Mouse (Mus musculus) spleen, postnatal 36 days (tissue): ENCODE measurements at regions not wholly inside any gene's neighbourhood (a gene's known extent, or its start where the extent isn't known, plus 50 kb on each side); places are given as distances from the start of the nearest gene placed in this dataset.

Source experiments
- DNase-seq, 2 experiments: peaks; one replicate each; pipeline ENCODE4 v3.0.0; 2022; ENCODE audit warnings: low spot score in 2 of 2, mixed read lengths in 1 of 2

DNA sequence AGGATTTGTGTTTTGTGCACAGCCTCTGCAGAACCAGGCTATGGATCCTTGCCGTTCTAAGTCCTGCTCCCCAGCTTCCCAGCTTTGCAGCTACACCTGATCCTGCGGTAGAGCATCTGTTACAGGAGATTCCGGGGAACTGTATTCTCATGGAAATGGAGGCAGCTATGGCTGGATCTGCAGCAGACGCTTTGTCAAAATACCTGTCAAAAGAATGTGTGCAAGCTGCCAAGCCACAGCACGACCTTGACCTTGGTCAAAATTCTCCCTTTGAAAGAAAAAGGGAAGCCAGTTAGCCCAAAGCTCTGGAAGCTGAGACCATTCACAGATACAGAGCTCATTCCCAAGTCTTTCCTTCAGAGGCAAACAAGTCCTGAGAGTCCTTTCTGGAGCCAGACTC lies 255.3 kb downstream of the Med13l start:
- DNase-seq, result no peak

DNA sequence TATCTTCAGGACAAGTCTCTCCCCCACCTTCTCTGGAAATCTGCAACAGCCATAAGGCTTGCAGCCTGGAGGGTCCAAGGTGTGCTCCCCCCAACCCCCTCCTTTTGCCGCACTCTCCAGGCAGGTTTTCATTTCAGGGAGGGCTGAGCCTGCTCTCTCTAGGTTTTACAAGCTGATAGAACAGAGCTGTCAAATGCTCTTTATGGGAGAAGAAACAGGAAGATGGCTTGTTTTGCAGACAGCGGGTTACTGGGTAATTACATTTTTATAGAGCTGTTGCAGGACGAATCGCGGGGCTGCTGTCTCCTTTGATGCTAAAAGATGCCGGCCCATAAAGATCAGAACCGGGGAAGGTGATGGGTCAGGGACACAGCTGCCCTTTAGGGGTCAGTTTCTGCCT lies 257.8 kb downstream of the Med13l start:
- DNase-seq, result no peak

DNA sequence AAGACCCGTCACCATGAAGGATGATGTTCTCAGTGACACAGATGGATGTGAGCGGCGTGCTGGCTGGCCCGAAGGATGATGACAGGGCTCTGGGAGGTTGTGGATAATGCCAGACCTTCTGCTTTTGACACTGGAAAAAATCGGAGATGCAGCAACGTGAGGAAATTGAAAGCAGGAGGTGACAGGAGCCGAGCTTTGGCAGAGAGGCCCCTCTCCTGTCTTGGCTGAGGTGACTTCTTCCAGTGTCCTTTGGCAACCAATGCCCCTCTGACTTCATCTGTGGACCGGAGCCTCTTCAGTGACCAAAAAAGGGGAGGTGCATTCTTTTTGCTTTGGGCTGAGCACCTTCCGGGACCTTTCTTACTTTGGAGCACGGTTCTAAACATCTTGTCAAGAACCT lies 264.3 kb downstream of the Med13l start:
- DNase-seq, result no peak

DNA sequence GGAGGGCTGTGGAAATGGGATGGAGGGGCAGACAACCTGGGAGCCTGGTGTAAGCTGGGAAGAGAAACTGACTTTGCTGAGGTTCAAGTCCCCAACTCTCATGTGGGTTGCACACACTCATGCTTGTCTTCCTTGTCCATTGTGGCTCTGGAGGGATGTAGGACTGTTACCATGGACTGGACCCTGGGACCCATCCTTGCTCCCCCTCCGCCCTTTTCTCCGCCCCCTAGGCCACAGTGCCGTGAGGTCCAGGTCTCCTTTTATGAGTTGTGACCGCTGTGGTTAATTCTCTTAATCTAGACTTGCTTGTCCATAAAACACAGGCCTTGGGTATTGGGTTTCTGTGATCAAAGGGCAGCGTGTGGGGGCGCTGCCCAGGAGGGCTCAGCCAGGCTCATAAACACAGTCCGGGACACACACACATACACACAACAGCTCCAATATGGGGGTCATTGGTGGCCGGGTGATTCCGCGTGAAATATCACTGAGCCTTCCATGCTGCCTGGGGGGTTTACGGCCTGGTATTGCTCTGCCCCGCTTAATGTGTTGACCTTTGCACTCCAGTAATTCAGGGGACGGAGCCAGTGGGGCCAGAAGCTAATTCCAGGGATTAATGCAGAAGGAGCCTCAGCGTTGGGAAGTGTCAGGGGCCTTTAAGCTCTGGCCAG lies 268.7 kb downstream of the Med13l start:
- DNase-seq, result no peak

DNA sequence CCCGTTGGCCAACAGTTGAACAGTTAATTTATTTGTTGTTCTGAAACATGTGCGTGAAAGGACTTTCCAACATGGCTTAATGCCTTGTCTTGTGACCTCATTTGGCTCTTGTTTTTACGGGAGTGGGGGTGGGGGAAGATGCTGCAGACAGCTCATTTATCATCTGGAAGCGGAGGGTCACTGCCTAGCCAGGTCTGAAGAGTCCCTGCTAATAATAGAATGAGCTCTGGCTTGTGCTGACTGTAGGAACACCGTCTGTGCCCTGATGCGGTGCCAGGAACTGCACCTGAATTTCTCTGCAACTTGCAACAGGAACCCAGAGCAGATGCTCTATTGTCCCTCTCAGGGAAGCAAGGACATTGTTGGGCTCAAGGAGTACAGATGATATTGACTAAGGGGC lies 272.2 kb downstream of the Med13l start:
- DNase-seq, result no peak

DNA sequence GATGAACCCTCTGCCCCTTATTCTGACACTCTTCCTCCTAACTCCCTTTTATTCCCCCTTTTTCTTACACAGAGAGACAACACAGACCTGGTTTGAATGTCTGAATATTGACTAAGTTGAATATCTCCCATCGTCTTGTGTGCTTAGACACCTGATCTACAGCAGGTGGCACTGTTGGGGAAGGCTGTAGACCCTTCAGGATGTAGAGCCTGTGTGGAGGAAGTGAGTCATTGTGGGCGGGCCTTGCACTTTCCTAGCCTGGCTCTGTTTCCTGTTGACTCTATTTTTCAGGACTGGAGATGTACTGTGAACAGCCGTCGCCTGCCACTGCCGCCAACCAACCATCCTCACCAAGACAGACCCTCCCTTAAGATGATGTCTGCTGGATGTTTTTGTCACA lies 273.6 kb downstream of the Med13l start:
- DNase-seq, result no peak

DNA sequence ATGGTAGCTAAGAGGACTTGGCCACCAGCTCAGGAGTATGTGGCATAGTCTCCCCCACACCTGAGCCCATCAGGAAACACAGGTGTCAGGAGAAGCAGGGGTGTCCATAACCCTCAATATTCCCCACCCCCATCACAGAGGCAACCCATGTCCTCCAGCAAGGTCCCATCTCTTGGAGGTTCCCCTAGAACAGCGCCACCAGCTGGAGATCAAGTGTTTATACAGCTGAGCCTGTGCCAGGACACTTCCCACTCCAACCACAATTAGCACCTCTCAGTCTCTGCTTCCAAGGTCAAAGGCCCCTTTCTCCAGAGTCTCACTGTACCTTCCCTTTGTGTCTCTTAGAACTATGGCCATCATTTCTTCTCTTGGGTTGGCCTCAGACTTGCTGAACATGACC lies 276.5 kb downstream of the Med13l start:
- no peak for DNase-seq

DNA sequence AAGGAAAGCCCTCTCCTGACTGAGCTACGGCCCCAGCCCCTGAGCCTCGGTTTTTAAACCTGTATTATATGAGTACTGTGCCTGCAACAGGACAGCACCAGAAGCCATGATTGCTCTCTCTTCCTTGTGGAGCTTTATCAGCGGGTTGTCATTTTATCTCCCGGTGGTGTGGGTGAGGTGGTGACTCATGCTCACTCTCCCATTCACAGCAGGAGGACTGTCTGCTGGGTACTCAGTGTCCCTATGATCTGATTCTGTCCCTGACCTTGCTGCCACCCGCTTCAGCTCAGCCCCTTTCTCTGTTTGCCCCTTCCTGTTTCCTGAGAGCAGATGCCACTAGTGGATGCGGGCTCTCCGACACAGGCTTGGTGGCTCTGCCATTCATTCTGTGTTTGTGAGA lies 277.9 kb downstream of the Med13l start:
- DNase-seq, result no peak

DNA sequence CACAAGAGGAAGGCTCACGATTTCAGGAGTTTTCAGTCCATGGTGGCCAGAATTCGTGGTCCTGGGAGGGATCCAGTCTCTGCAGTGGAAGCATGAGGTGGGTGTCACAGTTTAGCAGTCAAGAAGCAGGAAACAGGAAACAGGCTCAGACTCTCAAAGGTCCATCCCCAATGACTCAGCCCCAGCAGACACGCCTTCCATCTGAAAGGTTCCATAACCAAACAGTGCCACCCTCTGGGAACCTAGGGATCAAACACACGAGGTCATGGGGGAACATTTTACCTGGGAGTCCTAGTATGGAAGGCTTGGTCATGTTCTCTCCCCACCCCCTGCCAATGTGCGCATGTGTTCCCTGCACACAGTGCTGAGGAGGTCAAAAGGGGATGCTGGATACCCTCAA lies 279.4 kb downstream of the Med13l start:
- DNase-seq, result no peak

DNA sequence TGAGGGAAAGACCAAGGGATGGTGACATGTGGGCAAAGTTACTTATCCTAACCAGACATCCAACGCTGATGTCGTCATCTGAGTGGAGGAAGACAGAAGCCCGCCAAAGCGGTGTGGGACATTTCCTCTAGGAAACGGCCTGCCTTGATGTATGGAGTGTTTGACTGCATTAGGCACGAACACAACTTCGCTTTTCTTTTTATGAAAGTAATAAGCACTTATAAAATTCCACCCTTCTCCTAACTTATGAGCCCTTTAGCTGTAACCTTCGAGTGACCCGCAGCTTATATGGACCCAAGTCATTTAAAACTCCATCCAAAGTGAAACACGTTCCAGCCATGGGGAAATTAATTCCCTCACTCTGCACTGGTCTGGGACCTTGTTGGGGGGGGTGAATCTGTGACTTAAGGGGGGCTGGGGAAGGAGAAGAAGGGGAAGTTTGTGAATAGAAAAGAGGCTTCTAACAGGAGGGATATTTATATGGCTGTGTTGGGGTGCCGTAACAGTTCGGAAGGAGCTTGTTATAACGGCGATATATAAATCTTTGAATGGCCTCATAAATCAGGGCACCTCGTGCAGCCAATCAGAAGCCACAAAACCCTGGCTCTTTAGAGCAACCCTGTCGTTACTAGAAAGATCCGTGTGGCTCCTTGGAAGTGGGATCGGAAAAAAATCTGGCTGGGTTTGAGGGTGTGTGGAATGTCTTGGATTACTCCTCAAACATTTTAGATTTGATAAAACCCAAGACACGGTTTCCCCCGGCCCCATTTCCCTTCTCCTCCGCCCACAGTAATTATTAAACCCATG lies 280.9 kb downstream of the Med13l start:
- no peak for DNase-seq

DNA sequence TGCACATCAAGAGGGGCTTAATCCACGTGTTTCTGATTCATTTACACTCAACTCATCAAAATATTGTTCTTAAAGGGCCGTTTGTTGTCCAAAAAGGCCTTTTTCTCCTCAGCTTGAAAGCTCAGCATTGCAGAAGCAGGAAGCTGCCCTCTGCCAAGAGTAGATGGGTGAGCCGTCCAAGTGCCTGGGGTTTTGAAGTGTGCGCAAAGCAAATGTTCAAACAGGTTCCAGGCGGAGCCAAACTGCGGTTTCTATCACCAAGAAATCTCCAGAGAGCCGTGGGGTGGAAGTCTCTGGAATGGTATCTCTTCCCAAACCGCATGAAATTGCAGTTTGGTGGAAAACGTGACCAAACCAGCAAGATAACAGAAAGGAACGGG lies 281.5 kb downstream of the Med13l start:
- DNase-seq, result no peak

DNA sequence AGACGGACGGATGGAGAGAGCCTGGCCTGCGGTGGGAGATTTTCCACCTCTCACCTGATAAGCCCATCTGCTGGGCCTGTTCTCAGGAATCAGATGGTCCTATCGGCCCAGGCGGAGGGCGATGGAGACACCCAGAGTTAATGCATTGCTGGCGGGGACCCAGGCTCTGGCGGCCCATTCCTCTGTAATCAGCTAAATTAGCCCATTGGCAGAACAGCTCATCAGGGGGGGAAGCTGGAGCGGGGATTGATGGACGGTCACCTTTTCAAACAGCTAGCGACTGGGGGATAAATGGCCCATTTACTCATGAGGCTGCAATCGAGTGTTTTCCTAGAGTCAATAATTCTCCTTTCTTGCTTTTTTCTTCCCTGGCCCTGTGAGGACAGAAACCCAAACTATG lies 296.5 kb downstream of the Med13l start:
- no peak for DNase-seq

DNA sequence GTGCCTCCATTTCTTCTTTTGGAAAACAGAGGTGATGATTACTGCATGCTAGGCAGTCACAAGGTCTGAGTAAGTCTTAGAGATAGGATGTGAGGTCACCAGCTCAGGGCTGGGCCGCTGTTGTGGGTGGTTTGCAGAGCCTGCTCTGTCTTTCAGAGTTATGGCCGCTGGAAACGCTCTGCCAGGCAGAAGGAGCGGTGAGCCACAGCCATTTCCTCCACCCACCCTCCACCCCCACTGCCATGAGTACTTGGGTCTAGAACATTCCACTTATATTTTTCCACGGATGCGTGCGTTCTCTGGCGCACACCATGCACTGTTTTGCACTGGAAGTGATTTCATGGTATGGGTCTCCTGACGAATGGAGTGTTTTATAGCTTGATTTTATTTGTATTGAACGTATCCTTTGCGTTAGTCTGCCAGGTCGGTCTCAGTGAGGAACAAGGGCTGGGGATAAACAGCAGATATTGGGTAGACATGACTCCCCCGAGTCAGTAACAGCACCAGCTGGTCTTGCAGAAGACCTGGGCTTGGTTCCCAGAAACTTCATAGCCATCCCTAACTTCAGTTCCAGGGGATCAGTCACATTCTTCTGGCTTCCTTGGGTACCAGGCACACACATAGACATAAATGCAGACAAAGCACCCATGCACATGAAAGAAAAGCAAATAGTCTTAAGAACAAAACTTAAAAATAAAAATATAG lies 300.8 kb downstream of the Med13l start:
- no peak for DNase-seq

DNA sequence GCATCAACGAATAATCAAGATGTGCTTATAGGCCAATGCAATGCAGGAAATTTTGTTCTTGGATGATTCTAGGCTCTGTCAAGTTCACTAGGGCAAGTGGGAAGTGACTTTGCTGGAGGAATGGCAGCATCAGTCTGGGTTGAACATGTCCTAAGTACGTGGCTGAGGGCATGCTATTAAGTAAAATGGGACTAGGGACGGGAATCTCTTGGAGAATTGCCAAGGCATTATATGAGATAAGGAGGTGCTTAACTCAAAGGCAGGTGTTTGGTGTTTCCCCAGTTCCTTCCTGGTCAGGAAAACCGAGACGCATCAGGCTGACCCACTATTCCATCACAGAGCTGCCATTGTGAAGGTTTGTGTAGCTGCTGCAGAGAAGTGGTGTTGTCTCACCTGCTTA lies 307.0 kb downstream of the Med13l start:
- DNase-seq, result no peak

DNA sequence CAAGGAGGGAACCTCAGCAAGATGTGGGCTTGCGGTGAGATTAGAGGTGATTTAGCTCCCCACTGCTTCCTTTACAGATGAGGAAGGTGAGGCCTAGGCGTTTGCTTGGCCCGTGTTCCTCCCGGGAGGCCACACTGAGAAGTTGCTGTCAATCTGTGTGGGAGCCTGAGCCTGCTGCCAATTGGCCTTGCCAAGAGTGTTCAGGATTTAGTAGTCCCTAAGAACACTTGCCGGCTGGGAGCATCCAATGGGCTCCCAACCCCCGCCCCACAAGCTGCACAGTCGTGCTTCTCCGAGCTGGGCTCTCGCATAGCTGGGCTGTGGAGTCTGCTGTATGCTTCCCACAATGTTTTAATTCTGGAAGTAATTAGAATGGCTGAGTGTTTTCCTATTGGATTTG lies 308.9 kb downstream of the Med13l start:
- no peak for DNase-seq

DNA sequence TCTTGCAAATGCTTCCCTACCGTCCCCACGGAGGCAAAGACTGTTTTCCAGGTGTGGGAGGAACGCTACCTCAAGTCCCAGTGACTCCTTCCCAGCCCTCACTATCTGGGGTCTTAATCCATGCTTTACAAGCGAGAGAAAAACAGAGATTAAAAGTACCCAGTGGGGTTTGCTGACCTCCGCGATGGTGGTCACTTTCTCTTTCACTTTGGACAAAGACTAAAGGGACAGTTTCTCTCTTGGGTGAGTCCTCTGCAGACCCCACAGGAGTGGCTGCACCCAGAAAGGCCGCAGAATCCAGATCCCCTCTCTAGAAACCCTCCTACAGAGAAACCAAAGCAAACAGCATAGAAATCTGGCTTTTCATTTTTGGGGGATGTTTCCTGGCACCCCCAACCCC lies 313.4 kb downstream of the Med13l start:
- DNase-seq, result no peak

DNA sequence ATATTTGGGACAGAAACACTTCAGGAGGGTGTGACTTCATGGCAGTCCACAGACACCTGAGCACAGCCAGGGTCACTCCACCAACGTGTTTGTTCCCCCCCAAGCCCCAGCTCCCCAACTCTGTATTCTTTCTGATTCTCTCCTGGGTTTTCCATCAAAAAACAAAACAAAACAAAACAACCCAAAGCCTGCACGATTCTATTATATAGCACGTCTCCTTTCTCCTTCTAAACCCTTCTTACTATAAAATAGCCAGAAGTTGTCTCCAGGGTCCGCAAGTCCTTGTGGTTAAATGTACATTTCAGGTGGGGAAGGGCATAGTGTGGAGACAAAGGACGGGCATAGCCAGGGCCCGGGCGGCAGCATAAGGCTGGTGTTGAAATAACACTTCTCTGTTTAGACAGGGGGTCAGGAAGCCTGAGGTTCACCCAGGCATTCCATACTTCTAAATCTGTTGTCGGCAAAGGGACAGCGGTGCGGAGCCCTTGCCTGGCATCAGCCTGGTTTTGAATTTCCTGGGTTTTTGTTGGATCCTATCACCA lies 314.7 kb downstream of the Med13l start:
- DNase-seq, result no peak

DNA sequence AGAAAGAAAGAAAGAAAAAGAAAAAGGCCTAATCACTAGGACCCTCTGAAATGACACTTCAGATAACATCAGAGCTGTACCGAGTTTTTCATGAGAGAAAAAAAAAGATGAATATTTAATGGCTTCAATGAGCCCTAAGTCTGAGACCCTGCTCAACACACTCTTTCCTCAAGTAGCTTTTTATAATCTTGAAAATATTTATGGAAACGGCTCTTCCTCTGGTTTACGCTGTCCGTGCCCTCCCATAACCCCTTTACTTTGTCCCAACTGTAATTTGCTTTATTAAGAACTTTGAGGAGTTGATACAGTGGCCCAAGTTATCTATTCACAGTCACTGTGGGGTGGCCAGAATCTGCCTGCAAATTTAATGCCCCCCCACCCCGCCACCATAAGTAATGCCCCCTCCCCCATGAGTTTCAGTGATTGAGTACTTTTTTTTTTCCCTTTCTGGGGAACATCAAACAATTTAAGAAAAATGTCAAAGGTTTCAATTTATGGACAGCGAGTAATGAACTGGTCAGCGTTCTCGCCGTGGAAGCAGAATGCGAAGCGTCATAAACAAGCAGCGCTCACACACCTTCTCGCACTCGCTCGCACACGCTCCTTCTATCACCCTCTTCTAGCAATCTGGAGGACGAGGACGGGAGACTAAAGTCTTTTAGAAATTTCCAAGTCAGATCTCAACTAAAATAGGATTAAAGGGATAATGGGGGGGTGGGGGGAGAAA lies 316.3 kb downstream of the Med13l start:
- no peak for DNase-seq

DNA sequence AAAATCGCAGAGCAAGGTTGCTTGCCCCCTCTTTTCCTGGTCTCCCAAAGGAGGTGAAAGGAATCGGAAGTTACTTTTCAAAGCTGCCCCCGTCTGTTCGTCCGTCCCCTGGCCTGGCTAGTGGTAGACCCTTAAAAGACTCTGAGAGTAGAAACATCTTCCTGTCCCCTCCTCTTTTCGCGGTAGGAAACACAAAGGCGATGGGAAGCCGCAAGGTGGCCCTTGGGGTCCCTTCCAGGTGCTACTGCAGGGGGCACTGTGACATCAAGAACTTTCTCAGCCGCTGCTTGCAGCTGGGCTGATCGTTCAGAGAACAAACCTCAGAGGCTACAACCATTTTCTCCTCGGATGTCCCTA lies 316.8 kb downstream of the Med13l start:
- DNase-seq, result no peak

DNA sequence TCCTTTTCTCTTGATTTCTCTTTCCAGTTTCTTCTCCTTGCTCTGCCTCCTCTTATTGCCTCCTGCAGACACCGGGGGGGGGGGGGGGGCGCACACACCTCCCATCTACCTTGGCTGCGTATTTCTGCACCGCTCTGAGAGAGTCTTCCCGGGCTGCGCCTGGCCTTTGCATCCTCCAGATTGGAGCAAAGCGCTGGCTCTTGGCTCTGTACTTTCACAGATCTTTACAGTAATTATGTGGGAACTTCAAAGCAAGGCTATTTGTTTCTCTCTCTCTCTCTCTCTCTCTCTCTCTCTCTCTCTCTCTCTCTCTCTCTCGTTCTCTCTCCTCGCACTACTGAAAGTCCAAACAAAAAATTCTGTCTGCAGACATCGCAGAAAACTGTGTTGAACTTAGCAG lies 317.4 kb downstream of the Med13l start:
- DNase-seq, result no peak

DNA sequence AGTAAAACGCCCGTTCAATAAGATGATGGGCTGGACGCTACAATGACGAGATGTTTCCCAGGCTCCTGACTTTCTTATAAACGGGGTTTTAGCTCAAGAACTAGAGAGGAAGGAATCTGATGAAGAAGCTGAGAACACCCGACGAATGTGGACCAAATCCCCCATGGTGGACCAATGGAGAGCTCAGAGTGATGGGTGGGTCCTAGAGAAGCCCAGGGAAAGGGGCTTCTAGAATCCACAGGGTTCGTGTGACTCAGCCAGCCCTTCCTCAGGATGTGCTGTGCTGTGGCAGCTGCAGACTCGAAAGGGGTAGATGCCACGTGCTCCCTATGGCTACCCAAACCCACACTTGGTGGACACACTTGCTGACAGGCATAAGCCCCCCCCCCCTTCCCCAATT lies 318.2 kb downstream of the Med13l start:
- DNase-seq, result no peak

DNA sequence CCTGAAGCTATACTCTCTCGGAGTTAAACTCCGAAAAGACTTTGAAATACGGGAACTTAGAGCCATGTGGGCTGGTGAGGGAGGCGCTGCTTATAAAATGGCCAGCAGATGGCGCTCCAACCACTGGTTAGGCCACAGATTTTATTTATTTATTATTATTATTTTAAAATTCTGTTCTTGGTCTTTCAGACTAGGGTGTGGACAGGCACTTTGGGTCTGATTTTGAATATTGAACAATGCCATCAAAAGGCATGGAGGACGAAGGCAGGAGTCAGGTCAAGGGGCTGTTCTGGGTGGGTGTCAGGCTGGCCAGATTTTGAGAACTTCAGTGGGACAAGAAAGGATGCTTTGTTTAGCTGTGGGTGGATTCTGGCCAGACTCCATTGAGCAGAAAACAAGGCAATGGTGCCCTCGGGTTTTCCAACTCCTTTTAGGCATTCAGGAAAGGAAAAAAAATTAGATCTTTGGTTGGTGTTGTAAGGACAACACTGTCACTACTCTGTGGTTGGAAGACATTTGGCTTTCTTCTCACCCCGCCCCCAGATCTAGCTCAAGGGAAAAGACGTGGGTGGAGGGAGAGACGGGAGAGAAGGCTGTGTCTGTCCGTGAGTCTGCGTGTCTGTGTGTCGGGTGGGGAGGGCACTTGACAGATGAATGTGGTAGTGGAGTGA lies 319.5 kb downstream of the Med13l start:
- peak; percentile 4 to 10 for DNase-seq
